Mouse (Mus musculus) embryonic fibroblast, embryonic 13.5 days (primary cell): ENCODE results near the gene Sptbn2.

ENCODE experiments used
- CTCF ChIP-seq: IDR thresholded peaks from 2 replicates; pipeline ENCODE4 v1.5.1; 2011; ENCODE audit warnings: mild to moderate bottlenecking, control low read depth, low read length, moderate library complexity, borderline replicate concordance; ENCODE audit not compliant: insufficient read depth
- POLR2A ChIP-seq: IDR thresholded peaks from 2 replicates; pipeline ENCODE4 v1.6.1; 2011; ENCODE audit warnings: low read depth, mild to moderate bottlenecking, control low read depth, low read length, moderate library complexity

DNA sequence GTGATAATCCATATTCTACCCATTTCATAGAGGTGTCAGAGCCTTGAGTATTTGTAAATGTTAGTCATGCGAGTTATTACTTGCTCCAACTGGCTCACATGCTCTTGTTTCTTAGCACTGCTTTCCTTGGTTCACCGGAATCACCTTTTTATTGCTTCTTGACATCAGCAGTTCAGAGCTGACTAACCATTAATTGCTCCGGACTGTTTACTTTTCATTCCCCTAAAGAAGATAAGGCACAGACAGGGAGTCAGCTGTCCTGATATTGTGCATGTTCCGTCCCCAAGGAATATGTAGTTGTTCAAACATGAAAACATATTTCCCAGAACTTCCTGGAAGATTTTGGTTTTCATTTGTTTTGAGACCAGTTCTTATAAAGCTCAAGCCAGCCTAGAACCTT lies 40.2 kb upstream of the Sptbn2 start:
- no peak for TF ChIP-seq POLR2A
- no peak for TF ChIP-seq CTCF
